26 mouse cellular contexts compared by ENCODE assay signal in genomic region chr17:9296371-9296770, GRCm38 (mm10).
A peak's percentile ranks its signal among the peaks of the same experiment; 100 is the strongest.
DNase-seq lines count a peak whose midpoint lies in the region; TF ChIP-seq lines count a peak whose summit lies in the region.
"Had no signal": no experiment of that assay in that cellular context is flagged by ENCODE, and none has a peak within 500 bp of the region (broad histone marks: within the 10 kb centered on the region; RNA-seq: fewer than 3 reads in every experiment).

No protein-coding gene starts in this region.

- TF ChIP-seq CTCF in olfactory bulb, adult 2 months (IDR thresholded peaks at IDR 0.05; ENCODE audit: insufficient read depth, low read depth, low read length): no peak

- H3K4me3 ChIP-seq in olfactory bulb, adult 2 months (ENCODE audit: insufficient read depth, low read depth, low read length): no peak overlapping the region
- H3K4me3 ChIP-seq: embryonic facial prominence, embryonic 12.5 days; embryonic facial prominence, embryonic 15.5 days; gastrocnemius, adult 2 months; heart, embryonic 13.5 days had no signal

- WGBS in olfactory bulb, adult 2 months: 25% methylated on average over 1 of the region's 1 CpGs

- peaks cover 13% of the 10 kb centered on the region for H3K4me1 ChIP-seq in olfactory bulb, adult 2 months (ENCODE audit: control insufficient read depth, insufficient read depth, low read length)
- H3K4me1 ChIP-seq: embryonic facial prominence, embryonic 15.5 days; heart, embryonic 13.5 days had no signal

- no peak for TF ChIP-seq POLR2A in olfactory bulb, adult 2 months (IDR thresholded peaks at IDR 0.05; ENCODE audit: insufficient read depth, low read depth, low read length)

- DNase-seq in frontal cortex, adult 2 months (ENCODE audit: extremely low spot score in 1 of 2, low spot score in 1 of 2): peak; percentile 42 to 54
- DNase-seq in frontal cortex, postnatal 10 days (ENCODE audit: low spot score in 2 of 2): no peak
- peak; percentile 39 for DNase-seq in left cerebral cortex, adult 11 months (ENCODE audit: low spot score)
- DNase-seq in left cerebral cortex, adult 9 months (ENCODE audit: low spot score in 2 of 2): no peak
- DNase-seq in right cerebral cortex, adult 18-20 months: peak; percentile 32
- no peak for DNase-seq in right cerebral cortex, postnatal 14 days
- no peak for DNase-seq in kidney, adult 18-20 months
- DNase-seq: adrenal gland, postnatal 10 days; adrenal gland, postnatal 36 days; B cell, adult 2 months; cerebellum, adult 11 months; cerebellum, adult 2 months; cerebellum, adult 9-11 months; cerebellum, postnatal 25 days; forebrain, postnatal 0 days; gastrocnemius, adult 2 months; gastrocnemius, postnatal 14 days; heart, adult 18-20 months; heart, postnatal 14 days; heart, postnatal 4 days had no signal

- peak overlapping the region; percentile 93 for H3K27ac ChIP-seq in olfactory bulb, adult 2 months (ENCODE audit: insufficient read depth, low read depth, low read length)
- H3K27ac ChIP-seq: embryonic facial prominence, embryonic 12.5 days; embryonic facial prominence, embryonic 15.5 days; gastrocnemius, adult 2 months; heart, embryonic 13.5 days; hindbrain, embryonic 14.5 days; hindbrain, postnatal 0 days had no signal

Comparison
In these comparisons a context has a peak if more than half of its experiments do, and no peak if none do; other contexts are left out.
1. DNase-seq: peak in frontal cortex, adult 2 months (2 of 2), left cerebral cortex, adult 11 months (single experiment) and right cerebral cortex, adult 18-20 months (single experiment); none in frontal cortex, postnatal 10 days (0 of 2), left cerebral cortex, adult 9 months (0 of 2), right cerebral cortex, postnatal 14 days (single experiment) and kidney, adult 18-20 months (single experiment).